Mouse (Mus musculus) 416B (cell line): ENCODE data around the gene Ybx2.
A peak's percentile ranks its signal among the peaks of the same experiment; 100 is the strongest.

ENCODE experiments used
- DNase-seq: peaks from one replicate; pipeline ENCODE4 v3.0.0; 2011; ENCODE audit warnings: low read depth

The Ybx2 gene

GRCm38 (mm10) chr11:69935137-69935879 is at the start of gene Ybx2:
TSS of gene Ybx2 (plus strand) at chr11:69935796.
- DNase-seq, result no peak

- peak; percentile 49 for DNase-seq
Observed at GRCm38 (mm10) chr11:69886907-69887635, 48.5 kb upstream of the Ybx2 start.

- no peak for DNase-seq
Observed at GRCm38 (mm10) chr11:69891482-69891881, 44.1 kb upstream of the Ybx2 start.

GRCm38 (mm10) chr11:69894671-69895070 is 40.9 kb upstream of the Ybx2 start:
- peak; percentile 92 for DNase-seq

GRCm38 (mm10) chr11:69895291-69895690 is 40.3 kb upstream of the Ybx2 start, which contains the start of gene Acap1:
TSS of gene Acap1 (minus strand) at chr11:69895539.
- peak; percentile 87 for DNase-seq

GRCm38 (mm10) chr11:69899870-69900269 is 35.7 kb upstream of the Ybx2 start:
- no peak for DNase-seq

GRCm38 (mm10) chr11:69900471-69901405 is 34.9 kb upstream of the Ybx2 start, which contains the start of the genes 2810408A11Rik and Neurl4:
TSS of gene 2810408A11Rik (minus strand) at chr11:69900987.
TSS of gene Neurl4 (plus strand) at chr11:69901072.
- peak; percentile 99 for DNase-seq

- DNase-seq, result peak; percentile 99
Observed at GRCm38 (mm10) chr11:69901406-69901846, 34.2 kb upstream of the Ybx2 start.

GRCm38 (mm10) chr11:69901993-69902392 is 33.6 kb upstream of the Ybx2 start:
- DNase-seq, result no peak

GRCm38 (mm10) chr11:69902972-69903371 is 32.6 kb upstream of the Ybx2 start:
- no peak for DNase-seq

GRCm38 (mm10) chr11:69904311-69904710 is 31.3 kb upstream of the Ybx2 start:
- no peak for DNase-seq

GRCm38 (mm10) chr11:69908645-69909044 is 27.0 kb upstream of the Ybx2 start:
- no peak for DNase-seq

- DNase-seq, result no peak
Observed at GRCm38 (mm10) chr11:69909174-69909573, 26.4 kb upstream of the Ybx2 start.

GRCm38 (mm10) chr11:69910177-69910576 is 25.4 kb upstream of the Ybx2 start:
- no peak for DNase-seq

- no peak for DNase-seq
Observed at GRCm38 (mm10) chr11:69910781-69911560, 24.6 kb upstream of the Ybx2 start.

GRCm38 (mm10) chr11:69911701-69912100 is 23.9 kb upstream of the Ybx2 start:
- no peak for DNase-seq

GRCm38 (mm10) chr11:69912716-69913530 is 22.7 kb upstream of the Ybx2 start:
- no peak for DNase-seq

- DNase-seq, result peak; percentile 95
Observed at GRCm38 (mm10) chr11:69913554-69914371, 21.8 kb upstream of the Ybx2 start, which contains the start of gene Gps2. TSS of gene Gps2 (plus strand) at chr11:69913888.

- peak; percentile 64 for DNase-seq
Observed at GRCm38 (mm10) chr11:69914372-69914764, 21.2 kb upstream of the Ybx2 start.
